Mouse (Mus musculus): ENCODE measurements at regions not wholly inside any gene's neighbourhood (a gene's known extent, or its start where the extent isn't known, plus 50 kb on each side); places are given as distances from the start of the nearest gene placed in this dataset.

DNA sequence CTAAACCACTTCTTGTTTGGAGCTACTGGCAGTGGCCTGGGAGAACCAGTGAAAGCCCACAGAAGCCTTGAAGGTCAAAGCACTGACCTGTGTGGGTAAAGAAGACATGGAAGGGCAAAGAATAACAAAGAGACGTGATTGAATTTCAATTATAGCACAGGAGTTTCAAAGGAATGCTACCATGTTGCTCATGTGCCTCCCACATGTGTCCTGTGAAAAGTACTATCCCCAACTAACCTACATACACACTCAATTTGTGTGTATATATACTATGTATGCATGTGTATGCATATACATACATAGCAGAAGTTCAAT lies 110.0 kb downstream of the Ccdc71l start:
- DNase-seq (ENCODE audit: low spot score) = no peak

DNA sequence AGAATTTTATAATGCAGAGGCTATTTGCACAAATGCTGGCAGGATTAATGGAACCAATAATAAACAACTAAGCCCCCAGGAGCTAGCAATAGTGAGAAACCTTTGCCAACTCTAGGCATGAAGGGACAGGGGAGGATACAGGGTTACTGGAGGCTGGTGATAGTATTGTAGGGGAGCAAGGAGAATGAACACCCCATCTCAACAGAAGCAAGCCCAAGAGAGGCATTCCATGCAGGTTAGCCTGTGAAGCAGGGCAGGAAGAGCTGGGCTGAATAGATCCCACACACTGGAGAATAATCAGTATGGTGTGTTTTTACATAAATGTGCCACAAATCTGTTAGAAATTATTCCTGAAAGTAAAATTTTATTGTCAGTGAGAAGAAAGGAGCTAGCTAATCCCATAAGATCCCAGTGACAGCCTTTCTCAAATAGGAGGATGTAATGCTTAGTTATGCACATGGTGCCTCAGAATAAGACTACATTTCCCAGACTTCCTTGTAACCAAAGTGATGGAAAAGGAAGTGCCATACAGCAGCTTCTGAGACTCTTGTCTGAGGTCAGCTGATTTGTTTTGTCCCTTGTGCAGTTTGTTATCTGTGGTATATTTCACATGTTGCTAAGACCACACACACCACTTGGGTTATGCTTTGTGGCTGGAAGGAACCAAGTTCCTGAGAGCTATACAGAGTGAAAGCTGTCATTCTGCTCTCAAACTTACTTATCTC lies 111.1 kb downstream of the Ccdc71l start:
- DNase-seq (ENCODE audit: low spot score) = no peak

DNA sequence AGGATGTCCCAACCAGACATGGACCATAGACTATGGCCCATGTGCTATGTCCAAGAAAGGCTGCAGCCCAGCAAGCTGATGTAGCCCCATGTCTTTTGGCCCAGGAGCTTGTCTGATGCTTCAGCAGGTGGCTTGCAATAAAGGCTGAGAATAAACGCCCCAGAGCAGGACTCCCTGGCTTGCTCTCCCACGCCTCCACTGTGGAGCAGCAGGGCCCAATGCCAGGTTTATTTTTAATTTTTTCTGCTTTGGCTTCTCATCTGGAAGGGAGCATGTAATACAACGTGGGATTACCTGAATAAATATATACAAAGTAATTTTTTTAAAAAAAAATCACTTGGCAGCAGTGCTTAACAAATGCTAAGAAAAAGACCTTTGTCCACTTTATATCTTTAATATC lies 125.7 kb downstream of the Ccdc71l start:
- no peak for DNase-seq (ENCODE audit: low spot score)

DNA sequence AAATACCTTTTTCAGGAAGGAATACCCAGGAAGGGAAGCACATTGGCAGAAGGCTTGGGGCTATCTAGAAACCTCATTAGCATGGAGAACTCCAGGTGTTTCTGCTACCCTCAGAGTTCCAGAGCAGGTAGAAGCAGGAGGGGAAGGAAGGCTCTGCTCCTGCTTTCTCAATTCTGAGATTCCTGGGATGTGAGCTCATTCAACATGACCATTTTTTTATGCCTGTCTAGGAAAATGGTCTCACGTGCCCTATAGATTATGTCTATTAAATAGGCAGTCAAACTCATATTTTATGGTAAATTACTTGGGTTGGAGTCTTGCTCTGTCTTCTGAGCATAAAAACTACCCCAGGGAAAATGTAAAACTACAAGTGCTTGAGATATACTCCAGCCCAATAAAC lies 130.2 kb downstream of the Ccdc71l start:
- no peak for DNase-seq (ENCODE audit: low spot score)

DNA sequence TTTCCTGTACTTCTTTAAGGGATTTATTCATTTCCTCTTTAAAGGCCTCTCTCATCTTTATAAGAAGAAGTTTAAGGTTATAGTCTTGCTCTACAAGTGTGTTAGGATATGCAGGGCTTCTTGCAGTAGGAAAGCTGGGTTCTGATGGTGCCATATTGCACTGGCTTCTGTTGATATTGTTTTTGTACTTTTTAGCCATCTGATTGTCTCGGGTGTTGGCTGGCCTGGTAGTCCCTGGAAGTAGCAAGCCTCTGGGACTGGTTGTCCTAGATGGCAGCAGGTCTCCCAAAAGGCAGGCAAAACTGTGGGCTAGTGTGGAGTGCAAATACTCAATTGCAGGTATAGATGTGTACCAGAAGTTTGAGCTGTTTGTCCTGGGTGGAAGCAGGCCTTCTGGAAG lies 147.1 kb downstream of the Ccdc71l start:
- DNase-seq (ENCODE audit: low spot score) = no peak

DNA sequence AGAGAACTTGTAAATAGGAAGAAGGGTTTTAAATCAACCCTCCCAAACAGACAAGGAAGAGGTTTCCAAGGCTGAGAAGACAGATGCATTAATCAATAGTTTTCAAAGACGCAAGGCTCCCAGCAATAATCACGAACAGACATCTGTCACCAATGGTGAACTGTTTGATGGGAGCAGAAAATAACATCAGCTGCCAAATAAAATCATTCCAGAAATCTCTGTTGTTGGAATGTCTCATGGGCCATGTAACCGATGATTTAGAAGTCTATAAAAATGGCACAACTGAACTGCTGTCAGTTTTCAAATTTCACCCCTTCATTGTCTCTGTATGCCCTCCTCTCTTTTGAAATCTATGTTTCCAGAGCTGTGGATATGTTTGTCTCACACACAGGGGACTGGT lies 152.7 kb downstream of the Ccdc71l start:
- DNase-seq (ENCODE audit: low spot score) = no peak

DNA sequence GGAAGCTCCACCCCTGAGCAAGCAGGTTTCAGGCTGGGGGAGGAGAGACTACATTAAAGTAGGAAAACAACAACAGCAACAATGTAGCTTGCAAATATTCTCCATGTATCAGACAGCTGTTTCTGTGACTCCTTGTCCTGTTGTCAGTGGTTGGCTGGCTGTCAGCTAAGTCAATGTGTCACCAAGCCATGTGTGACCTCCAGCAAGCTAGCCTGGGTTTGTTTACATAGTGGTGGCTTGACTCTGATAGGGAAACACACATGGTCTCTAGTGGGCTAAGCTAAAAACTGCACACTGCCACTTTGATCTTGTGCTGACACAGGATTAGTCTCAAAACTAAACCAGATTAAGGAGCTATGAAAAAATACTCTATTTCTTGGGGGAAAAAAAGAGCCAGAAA lies 155.1 kb downstream of the Ccdc71l start:
- no peak for DNase-seq (ENCODE audit: low spot score)

DNA sequence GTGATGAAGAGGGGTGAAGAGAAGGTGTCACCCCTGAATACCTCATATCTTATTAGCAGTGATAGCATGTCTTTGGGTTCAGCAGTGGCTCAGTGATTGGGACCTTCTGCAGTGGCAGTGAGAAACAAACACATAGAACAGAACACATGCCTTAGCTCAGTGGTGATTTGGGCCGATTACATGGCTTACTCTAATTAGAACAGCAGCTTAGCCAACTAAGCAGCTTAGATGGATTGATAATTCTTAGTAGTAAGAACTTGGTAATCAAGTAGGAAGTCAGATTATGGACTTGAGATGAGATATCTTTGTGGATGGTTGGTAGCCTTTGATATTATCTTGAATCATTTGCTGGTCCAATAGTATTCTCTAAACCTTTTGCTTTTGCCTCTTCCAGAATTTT lies 167.0 kb downstream of the Ccdc71l start:
- no peak for DNase-seq (ENCODE audit: low spot score)

DNA sequence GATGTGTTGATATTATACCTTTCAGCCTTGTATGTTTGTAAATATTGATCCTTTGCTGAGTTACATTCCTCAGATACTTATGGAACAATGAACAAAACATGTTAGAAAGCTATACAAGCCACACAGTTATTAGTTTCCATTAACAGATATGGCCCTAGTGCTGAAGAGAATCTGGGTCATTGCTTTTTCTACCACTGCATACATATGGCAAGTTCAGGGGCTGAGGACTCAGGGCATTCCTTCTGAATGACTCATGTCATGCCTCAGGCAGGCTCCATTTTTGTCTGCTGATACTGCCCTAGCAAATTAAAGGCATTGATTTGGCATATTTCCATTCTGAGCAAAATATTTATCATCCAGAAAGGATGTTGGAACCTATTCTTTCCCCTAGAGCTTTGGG lies 167.9 kb downstream of the Ccdc71l start:
- no peak for DNase-seq (ENCODE audit: low spot score)

DNA sequence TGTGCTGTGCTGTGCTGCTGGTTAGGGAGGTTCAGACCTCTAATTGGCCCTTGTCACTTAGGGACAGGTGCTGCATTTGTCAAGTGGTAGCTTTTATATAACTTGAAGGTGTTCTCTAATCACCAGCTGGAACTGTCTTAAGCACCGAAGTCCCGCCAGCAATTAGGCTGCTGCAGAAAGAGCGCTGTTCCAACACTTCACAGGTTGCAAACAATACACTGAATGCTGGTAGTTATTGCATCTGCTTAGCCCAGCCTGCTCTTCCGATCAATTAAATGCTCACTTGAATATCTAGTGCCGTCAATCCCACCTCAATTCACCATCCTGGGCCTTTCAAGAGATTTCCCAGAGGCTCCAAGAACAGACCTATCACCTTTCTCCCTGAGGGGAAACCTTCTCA lies 175.3 kb downstream of the Ccdc71l start:
- no peak for DNase-seq (ENCODE audit: low spot score)

DNA sequence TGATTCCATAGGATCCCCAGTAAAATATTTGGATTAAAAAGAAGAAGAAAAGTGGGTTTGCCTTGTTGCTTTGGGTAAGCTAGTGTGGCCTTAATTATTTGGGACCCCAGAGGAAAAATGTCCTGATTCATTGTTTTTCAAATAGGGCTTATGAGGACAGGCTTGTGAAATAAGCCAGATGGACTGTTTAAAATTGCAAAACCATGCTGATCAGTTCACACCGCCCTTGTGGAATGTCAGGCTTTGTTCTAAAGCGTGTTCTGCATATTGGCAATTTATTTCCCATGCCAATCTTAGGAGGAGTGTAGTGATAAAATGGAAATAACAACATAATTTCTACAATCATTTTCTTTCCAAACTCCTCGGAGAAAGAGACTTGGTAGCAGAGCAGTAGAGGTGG lies 189.3 kb downstream of the Ccdc71l start:
- DNase-seq (ENCODE audit: low spot score) = no peak

DNA sequence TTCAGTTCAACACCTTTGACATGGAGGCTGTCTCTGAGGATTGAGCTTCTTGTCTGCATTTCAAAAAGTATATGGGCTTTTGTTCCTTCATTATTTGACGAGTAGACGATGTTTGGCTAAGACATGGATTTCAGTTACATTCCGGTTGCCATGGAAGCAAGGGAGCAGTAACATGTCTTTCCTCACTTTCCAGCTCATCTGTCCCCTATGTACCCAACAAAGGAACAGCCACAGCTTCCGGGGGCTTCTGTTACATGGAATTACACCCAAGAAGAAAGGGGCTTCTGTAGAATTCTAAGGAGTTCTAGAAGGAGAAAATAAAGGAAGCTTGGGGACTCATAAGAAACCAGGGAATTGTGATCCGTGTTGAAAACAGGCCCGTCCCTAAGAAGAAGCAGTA lies 202.8 kb downstream of the Ccdc71l start:
- DNase-seq (ENCODE audit: low spot score) = no peak

DNA sequence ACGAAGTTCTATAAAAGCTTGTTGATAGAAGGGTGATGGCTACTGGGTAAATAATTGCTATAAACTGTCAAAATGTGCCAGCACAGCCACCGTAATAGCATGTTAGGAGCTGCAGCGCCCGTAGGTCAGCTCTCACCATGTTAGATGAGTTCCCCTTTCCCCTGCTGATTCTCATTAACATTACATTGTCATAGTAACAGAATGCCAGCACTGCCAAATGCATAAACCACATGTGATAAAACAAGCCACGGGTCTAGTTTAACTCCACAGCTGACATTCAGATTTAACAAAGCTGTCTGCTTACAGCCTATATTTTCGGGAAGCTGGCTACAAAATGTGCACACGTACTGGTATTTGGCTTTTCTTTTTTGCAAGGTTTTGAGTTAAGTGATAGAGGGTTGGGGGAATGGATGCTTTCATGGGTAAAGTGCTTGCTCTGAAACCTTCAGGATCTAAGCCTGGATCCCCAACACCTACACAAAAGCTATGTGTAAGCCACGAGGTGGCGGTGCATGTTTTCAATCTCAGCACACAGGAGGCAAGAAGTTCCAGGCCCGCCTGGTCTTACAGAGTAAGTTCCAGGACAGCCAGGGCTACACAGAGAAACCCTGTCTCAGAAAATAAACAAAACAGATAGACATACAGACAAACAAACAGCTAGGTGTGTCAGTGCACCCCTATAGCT lies 217.1 kb upstream of the Nampt start:
- no peak for DNase-seq (ENCODE audit: low spot score)

DNA sequence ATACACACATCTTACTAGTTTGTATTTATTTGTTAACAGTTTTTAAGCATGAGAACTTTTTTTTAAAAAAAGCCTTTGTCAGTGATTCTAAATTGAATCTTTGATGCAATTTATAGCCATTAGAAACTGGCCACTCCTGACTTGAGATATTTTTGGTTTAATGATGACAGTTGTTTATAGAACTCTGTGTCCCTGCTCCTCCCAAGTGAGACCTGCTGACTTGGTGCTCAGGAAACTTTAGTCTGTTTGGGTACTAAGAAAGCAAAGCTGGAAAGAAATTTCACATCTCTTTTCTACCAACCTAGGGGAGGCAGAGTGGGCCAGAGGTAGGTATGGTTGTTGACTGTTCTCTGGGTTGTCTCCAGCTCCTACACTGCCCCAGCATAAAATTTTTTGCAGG lies 214.0 kb upstream of the Nampt start:
- DNase-seq (ENCODE audit: low spot score) = no peak

DNA sequence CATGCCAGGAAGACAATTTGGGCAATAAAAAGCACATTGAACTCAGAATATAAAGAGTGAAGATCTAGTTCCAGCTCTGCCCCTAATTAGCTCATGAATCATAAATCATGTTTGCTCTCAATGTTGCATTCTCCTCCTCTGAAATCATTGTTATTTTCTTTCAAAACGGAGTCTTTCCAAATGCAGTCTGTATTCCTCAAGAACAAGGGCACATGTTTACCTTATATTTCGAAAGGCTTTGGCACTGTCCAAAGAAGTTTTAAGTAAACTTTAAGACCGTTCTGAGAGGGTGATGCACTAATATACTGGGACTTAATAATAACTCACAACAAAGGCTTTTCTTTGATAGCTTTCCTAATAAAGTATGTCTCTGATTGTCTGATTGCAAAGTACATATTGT lies 204.3 kb upstream of the Nampt start:
- no peak for DNase-seq (ENCODE audit: low spot score)

DNA sequence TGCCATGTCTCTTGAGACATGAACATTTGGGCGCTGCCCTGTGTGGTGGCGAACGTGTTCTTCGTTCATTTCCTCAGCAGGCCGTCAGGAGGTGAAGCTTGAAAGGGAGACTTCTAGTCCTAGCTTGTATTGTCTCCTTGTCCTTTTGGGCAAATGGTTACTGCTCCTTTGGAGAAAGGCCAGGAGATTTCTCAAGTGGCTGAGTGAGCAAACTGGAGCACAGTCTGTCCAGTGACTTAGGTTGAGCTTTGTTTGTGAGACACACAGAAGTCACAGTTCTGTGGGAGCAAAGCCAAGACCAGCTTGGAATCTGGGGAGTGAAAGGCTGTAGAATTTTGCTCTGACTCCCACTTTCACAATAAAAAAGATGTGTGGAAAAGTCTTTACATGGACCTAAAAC lies 203.3 kb upstream of the Nampt start:
- no peak for DNase-seq (ENCODE audit: low spot score)

DNA sequence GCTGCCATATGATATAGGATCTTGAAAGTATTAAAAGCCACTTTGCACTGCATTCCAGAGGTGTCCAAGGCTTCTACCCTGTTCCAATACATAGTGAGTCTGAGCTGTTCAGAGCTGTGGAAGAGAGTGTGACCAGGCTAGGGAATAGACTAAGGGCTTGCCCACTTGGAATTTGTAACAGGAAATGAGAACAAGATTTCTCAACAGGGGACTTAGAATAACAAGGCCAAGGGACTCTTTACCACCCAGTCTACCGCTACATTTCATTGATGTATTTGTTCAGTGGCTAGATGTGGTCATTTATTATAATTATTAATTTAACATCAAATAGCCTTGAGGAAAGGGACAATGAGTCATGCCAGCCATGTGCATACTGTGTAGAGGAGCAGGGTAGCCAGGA lies 202.3 kb upstream of the Nampt start:
- DNase-seq (ENCODE audit: low spot score) = no peak

DNA sequence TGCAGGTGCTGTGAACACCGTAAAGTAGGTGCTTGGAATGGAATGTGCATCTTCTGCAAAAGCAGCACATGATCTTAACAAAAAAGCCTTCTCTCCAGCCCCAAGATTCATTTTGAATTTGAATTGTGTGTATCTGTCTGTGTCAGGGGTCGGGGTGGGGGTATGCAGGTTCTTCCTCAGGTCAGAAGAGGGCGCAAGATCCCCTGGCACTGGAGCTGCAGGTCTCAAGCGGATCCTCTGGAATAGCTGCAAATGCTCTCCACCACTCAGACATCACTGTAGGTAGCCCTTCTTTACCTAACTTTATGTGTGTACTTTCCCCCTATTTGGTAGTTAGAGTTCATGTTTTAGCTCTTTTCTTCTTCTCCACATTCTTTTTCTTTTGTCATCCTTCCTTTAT lies 199.5 kb upstream of the Nampt start:
- no peak for DNase-seq (ENCODE audit: low spot score)

DNA sequence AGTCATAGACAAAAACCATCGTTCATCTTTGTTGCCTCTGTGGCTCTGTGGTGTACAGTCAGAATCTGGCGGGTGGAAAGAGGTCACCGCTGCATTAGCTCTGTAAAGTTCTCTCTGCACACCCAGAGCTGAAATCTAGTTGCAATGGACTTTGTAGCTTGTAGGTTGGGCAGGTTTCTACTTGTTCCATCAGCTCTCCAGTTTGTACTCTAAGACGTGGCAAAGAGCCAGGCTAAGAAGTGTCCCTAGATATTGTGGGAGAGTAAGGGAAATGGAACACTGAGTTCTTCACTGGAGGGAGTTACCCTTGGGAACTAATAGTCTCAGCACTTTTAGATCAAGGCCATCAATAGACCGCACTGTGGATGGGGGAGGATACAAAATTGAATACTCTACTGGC lies 197.6 kb upstream of the Nampt start:
- no peak for DNase-seq (ENCODE audit: low spot score)

DNA sequence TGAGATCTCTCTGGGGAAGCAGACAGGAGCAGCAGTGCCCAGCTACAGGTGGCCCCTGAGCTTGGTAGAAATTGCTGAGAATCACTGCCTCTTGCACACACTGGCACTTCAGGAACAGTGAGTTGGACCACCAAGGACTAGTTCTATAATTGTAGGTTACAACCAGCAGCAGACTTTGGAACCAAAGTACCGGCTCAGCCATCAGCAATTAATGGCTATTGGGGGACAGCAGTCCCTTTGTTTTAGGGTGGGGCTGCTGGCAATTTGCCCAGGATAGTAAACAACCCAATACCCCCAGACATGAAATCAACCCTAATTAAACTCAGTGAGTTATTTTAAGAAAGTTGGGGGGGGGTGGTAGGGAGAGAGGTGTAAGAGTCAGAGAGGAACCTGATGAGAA lies 190.8 kb upstream of the Nampt start:
- no peak for DNase-seq (ENCODE audit: low spot score)

DNA sequence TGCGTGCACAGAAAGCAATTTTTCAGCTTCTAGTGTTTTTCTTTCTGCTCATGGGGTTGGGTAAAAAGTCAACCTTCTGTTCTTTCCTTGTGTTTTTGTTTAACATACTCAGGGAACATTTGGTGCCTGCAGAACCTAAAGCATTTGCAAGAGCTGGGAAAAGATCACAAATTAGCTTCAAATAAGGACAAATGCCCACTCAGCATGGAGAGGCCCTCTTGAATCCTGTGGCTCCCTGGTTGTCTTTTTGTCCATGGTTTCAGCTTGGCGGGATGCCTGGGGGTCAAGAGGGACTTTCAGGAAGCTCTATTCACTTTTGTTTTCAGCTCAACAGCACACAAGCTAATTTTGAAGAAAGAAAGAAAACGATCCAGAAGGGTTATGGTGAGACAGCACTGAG lies 186.4 kb upstream of the Nampt start:
- DNase-seq (ENCODE audit: low spot score) = no peak

DNA sequence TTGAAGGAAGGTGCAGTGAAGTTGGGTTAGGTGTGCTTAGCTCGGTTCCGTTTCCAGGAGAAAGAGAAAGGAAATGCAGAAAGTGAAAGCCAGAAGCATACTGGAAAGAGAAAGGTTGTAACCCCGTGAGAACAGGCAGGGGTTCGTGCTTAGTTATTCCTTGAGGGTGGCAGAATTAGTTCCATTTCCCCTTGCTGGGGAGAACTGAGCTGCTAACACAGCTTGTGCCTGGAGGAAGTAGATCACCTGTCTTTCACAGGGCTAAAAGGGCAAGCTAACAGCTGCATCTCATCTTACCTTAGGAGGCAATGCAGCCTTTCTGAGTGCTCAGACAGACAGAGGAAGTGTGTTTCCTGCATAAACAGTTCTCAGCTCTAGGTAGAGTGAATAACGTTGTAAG lies 184.3 kb upstream of the Nampt start:
- DNase-seq (ENCODE audit: low spot score) = peak; percentile 50

DNA sequence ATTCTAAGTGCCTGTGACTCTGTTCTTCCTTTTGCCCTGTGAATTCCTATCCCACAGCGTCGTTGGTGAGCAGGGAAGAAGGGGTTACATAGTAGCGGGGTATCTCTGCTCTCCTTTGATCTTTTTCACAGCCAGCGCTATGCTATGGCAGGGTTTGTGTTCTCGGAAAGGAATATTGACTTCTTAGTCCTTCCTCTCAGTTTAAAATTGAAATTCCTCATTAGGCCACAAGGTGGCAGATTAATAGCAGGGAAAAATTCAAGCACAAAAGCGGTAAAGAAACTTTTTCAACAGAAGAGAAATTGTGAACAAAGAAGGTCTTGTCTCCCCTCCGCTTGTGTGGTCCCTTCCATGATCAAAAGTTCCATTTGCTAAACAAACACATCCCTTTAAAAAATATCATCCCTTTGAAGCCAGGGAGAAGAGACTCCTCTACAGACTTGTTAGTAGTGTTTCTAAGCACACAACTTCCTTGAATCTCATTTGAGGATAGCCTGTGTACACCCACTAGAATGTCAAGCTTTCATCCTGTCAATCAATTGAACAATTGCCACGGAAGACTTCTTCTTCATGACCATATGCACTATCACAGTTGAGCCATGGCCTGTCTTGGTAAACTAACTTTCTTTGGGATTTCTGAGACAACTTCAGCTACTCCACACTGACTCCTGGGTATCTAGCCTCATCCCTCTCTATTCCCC lies 181.8 kb upstream of the Nampt start:
- peak; percentile 58 for DNase-seq (ENCODE audit: low spot score)
